Mouse (Mus musculus): ENCODE results near the gene Dnajc5. TPM values are rescaled to one million over a fixed set of nuclear protein-coding genes. Genes with fewer than 3 reads are reported as not detected.

The Dnajc5 gene
- total RNA-seq, 1 experiment from 2014 or later = 101 TPM

Small RNA genes within 50 kb of the gene (microRNA-seq; reads per million reads assigned to microRNA genes)
- gene Mir7006 = 0 to 0.36 reads per million in 2 experiments

Other genes starting within 250 kb of the Dnajc5 start
- gene Gmeb2, start 232.4 kb upstream of the Dnajc5 start, total RNA-seq (2021) = 15.3 and 18.5 TPM in 2 replicates
- gene Stmn3, start 206.0 kb upstream of the Dnajc5 start, total RNA-seq (2021) = 9.8 and 12.2 TPM in 2 replicates
- 43.4 and 44.7 TPM in 2 replicates for gene Rtel1, start 200.7 kb upstream of the Dnajc5 start, total RNA-seq (2021)
- 51.2 and 61.6 TPM in 2 replicates for gene Zgpat, start 155.6 kb upstream of the Dnajc5 start, total RNA-seq (2021)
- 40.8 and 49.7 TPM in 2 replicates for gene Arfrp1, start 155.1 kb upstream of the Dnajc5 start, total RNA-seq (2021)
- 24.7 and 33.2 TPM in 2 replicates for gene Lime1, start 140.4 kb upstream of the Dnajc5 start, total RNA-seq (2021)
- 14.6 and 20.8 TPM in 2 replicates for gene Zbtb46, start 61.1 kb upstream of the Dnajc5 start, total RNA-seq (2021)
- gene Abhd16b, start 27.3 kb upstream of the Dnajc5 start, total RNA-seq (2021) = not detected in 2 replicates
- 118 and 121 TPM in 2 replicates for gene Tpd52l2, start 23.3 kb upstream of the Dnajc5 start, total RNA-seq (2021)
- 94.2 and 128 TPM in 2 replicates for gene Uckl1, start 64.4 kb downstream of the Dnajc5 start, total RNA-seq (2021)
- gene Prpf6, start 71.4 kb downstream of the Dnajc5 start, total RNA-seq (2021) = 57.7 and 73.7 TPM in 2 replicates
- gene Zfp512b, start 72.3 kb downstream of the Dnajc5 start, total RNA-seq (2021) = 56.6 and 81.6 TPM in 2 replicates
- 19.3 and 26.4 TPM in 2 replicates for gene Samd10, start 78.7 kb downstream of the Dnajc5 start, total RNA-seq (2021)
- not detected in 2 replicates for gene Gm29797, start 136.5 kb downstream of the Dnajc5 start, total RNA-seq (2021)
- 39.0 and 40.4 TPM in 2 replicates for gene Sox18, start 151.2 kb downstream of the Dnajc5 start, total RNA-seq (2021)
- gene Tcea2, start 159.8 kb downstream of the Dnajc5 start, total RNA-seq (2021) = 11.6 and 14.7 TPM in 2 replicates
- gene Rgs19, start 173.5 kb downstream of the Dnajc5 start, total RNA-seq (2021) = 20.3 and 31.7 TPM in 2 replicates
- not detected in 2 replicates for gene Lkaaear1, start 178.0 kb downstream of the Dnajc5 start, total RNA-seq (2021)
- 1.6 and 1.9 TPM in 2 replicates for gene Oprl1, start 194.5 kb downstream of the Dnajc5 start, total RNA-seq (2021)
- gene Myt1, start 242.8 kb downstream of the Dnajc5 start, total RNA-seq (2021) = 1.9 and 6.6 TPM in 2 replicates

All from adrenal gland, postnatal 25 days (tissue).